Mouse (Mus musculus) kidney, embryonic 15.5 days (tissue): ENCODE results near the gene Cyp27a1. TPM values are rescaled to one million over a fixed set of nuclear protein-coding genes. Genes with fewer than 3 reads are reported as not detected.

Experiments used
- ATAC-seq: fragments of 200-750 bp; cut with Nextera tagmentation; replicated peaks from 2 replicates; pipeline ENCODE4 v1.8.0; 2017; ENCODE audit warnings: moderate TSS enrichment; ENCODE audit not compliant: low FRiP score
- H3K27ac ChIP-seq: fragments of 300-500 bp; sonication (generic); 2 replicates; pipeline ENCODE4 v1.5.1; 2015; ENCODE audit warnings: mild to moderate bottlenecking, inconsistent platforms
- H3K27me3 ChIP-seq: fragments of 300-500 bp; sonication (generic); 2 replicates; pipeline ENCODE4 v1.6.1; 2015; ENCODE audit warnings: inconsistent platforms
- H3K36me3 ChIP-seq: fragments of 300-500 bp; sonication (generic); 2 replicates; pipeline ENCODE4 v1.6.1; 2015; ENCODE audit warnings: inconsistent platforms
- H3K4me1 ChIP-seq: fragments of 300-500 bp; sonication (generic); 2 replicates; pipeline ENCODE4 v1.6.1; 2015; ENCODE audit warnings: inconsistent platforms
- H3K4me2 ChIP-seq: fragments of 300-500 bp; sonication (generic); 2 replicates; pipeline ENCODE4 v1.6.1; 2015; ENCODE audit warnings: moderate library complexity, mild to moderate bottlenecking, inconsistent platforms
- H3K4me3 ChIP-seq: fragments of 300-500 bp; sonication (generic); replicated peaks from 2 replicates; pipeline ENCODE4 v1.5.1; 2015; ENCODE audit warnings: mild to moderate bottlenecking, inconsistent platforms
- H3K9ac ChIP-seq: fragments of 300-500 bp; sonication (generic); 2 replicates; pipeline ENCODE4 v1.6.1; 2015; ENCODE audit warnings: mild to moderate bottlenecking, inconsistent platforms
- H3K9me3 ChIP-seq: fragments of 300-500 bp; sonication (generic); replicated peaks from 2 replicates; pipeline ENCODE4 v1.6.1; 2016; ENCODE audit warnings: inconsistent platforms
- WGBS: fragments of 180-500 bp; shearing (Covaris S2); methylation state at CpG from one replicate; pipeline ENCODE4 v1.1.7; 2015; ENCODE audit warnings: mixed read lengths; 5-methylcytosine and 5-hydroxymethylcytosine counted together
- polyA plus RNA-seq: library from polyadenylated mRNA; unstranded; fragments of >200 nt; fragmentation: Nextera tagmentation; extraction: Ambion mirVana; gene quantifications from 2 replicates; pipeline ENCODE4 v1.2.1, GENCODE M21; 2015

The Cyp27a1 gene
- polyA plus RNA-seq, 1 experiment from 2014 or later: 7.2 TPM

DNA sequence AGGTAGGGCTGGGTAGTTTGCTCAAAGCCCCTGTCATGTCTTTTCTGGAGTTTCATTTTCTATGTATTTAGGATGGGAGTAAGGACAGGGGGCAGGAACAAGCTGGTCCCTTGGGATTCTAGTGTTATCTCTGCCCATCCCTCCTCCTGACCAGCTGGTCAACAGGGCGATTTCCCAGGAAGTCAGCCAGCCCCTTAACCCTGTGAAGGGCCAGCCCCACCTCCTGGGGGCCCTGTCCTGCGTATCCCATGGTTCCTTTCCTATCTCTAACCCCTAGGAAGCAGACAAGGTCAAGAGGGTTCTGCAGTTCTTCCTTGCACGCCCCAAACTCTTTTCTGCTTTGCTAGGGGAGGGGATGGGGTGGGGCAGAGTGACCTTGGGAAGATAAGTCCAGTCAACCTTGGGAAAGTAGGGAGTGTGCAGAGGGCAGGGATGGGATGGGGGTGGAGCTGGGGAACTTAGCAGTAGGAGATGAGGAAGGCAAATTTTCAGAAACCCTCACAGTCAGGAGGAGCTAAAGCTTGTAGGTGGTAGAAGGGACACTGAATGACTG, 65.6 kb downstream of the Cyp27a1 start:
- no peaks in the 10 kb centered on the region for H3K9me3 ChIP-seq
- no peak overlapping the region for H3K4me3 ChIP-seq
- H3K36me3 ChIP-seq: no peaks in the 10 kb centered on the region
- WGBS: 32% methylated on average over 3 of the region's 3 CpGs
- no peak for ATAC-seq
- H3K4me2 ChIP-seq: no peak overlapping the region
- H3K27ac ChIP-seq: no peak overlapping the region
- H3K27me3 ChIP-seq: peaks cover 92% of the 10 kb centered on the region
- H3K9ac ChIP-seq: no peak overlapping the region
- H3K4me1 ChIP-seq: peaks cover 32% of the 10 kb centered on the region

DNA sequence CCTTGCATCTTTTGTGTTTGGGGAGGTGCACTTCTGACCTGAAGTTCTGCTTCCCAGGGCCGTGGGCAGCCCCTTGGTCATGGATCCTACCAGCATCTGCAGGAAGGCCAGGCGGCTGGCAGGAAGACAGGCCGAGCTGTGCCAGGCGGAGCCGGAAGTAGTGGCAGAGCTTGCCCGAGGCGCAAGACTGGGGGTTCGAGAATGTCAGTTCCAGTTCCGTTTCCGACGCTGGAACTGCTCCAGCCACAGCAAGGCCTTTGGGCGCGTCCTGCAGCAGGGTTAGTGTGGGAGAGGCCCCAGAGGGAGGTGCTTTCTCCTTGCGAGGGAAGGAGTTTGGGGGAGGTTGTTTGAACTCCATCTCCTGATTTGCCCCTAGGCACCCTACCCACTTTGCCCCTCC, 68.7 kb downstream of the Cyp27a1 start:
- Histone ChIP-seq H3K4me2 (peak overlapping the region; percentile 22; the same call in 1 of the 2 replicates), H3K36me3 (no peaks in the 10 kb centered on the region), H3K27ac (no peak overlapping the region), H3K27me3 (peaks cover 90% of the 10 kb centered on the region), H3K9ac (no peak overlapping the region), H3K9me3 (no peaks in the 10 kb centered on the region), H3K4me1 (peaks cover 25% of the 10 kb centered on the region), H3K4me3 (no peak overlapping the region)
- no peak for ATAC-seq
- WGBS: 21% methylated on average over 14 of the region's 14 CpGs

DNA sequence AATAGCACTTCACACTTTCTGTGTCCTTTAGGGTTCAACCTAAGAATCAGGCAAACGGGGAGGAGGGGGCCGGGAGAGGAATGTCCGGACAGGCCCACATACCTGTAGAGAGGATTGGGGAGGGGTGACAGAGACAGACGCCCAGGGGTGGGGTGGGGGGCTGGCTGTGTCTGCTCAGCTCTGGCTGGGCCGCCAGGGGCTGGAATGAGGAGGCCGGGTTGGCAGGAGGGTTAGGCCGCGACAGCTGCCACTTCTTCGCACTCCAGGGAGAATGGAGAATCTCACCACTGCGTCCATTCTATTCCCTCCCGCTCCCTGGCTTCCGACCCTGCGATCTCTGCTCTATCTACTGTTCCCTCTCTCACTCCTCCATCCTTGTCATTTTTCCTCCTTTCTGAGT, 70.2 kb downstream of the Cyp27a1 start:
- ATAC-seq: 0 out of 2 replicates have a peak, but pooled peaks have one; percentile 16
- peaks cover 28% of the 10 kb centered on the region for H3K4me1 ChIP-seq
- H3K4me3 ChIP-seq: peak overlapping the region; percentile 50
- no peak overlapping the region for H3K27ac ChIP-seq
- H3K27me3 ChIP-seq: peaks cover 93% of the 10 kb centered on the region
- WGBS: 4% methylated on average over 13 of the region's 13 CpGs
- peak overlapping the region; percentile 88 for H3K4me2 ChIP-seq
- H3K9me3 ChIP-seq: no peaks in the 10 kb centered on the region
- no peak overlapping the region for H3K9ac ChIP-seq
- H3K36me3 ChIP-seq: no peaks in the 10 kb centered on the region

- H3K9ac ChIP-seq: 0 out of 2 replicates have a peak overlapping the region, but pooled peaks have one; percentile 2
- peak overlapping the region; percentile 88 for H3K4me2 ChIP-seq
- 2% methylated on average over 67 of the region's 67 CpGs for WGBS
- H3K4me3 ChIP-seq: peak overlapping the region; percentile 50
- peaks cover 93% of the 10 kb centered on the region for H3K27me3 ChIP-seq
- no peaks in the 10 kb centered on the region for H3K9me3 ChIP-seq
- ATAC-seq: no peak
- H3K4me1 ChIP-seq: peaks cover 32% of the 10 kb centered on the region
- H3K36me3 ChIP-seq: no peaks in the 10 kb centered on the region
- H3K27ac ChIP-seq: no peak overlapping the region
These were observed 70.8 kb downstream of the Cyp27a1 start for GRCm38 (mm10) chr1:74784041-74784759.

Other genes with a start within 250 kb of the Cyp27a1 start
- 71.9 and 72.3 TPM in 2 replicates for gene Cnot9, start 207.5 kb upstream of the Cyp27a1 start, polyA plus RNA-seq
- gene Plcd4, start 170.7 kb upstream of the Cyp27a1 start, polyA plus RNA-seq: 0.53 and 1.3 TPM in 2 replicates
- gene Usp37, start 169.3 kb upstream of the Cyp27a1 start, polyA plus RNA-seq: 33.2 and 34.3 TPM in 2 replicates
- 7.5 and 8.4 TPM in 2 replicates for gene Zfp142, start 125.3 kb upstream of the Cyp27a1 start, polyA plus RNA-seq
- 15.7 and 17.8 TPM in 2 replicates for gene Bcs1l, start 125.3 kb upstream of the Cyp27a1 start, polyA plus RNA-seq
- gene Rnf25, start 112.2 kb upstream of the Cyp27a1 start, polyA plus RNA-seq: 40.7 and 43.4 TPM in 2 replicates
- 7.6 and 8.8 TPM in 2 replicates for gene Stk36, start 112.1 kb upstream of the Cyp27a1 start, polyA plus RNA-seq
- gene Ttll4, start 51.8 kb upstream of the Cyp27a1 start, polyA plus RNA-seq: 17.4 and 19.5 TPM in 2 replicates
- gene Prkag3, start 35.6 kb downstream of the Cyp27a1 start, polyA plus RNA-seq: 0.44 and 0.73 TPM in 2 replicates
- 2.0 and 2.3 TPM in 2 replicates for gene Wnt6, start 58.3 kb downstream of the Cyp27a1 start, polyA plus RNA-seq
- gene Wnt10a, start 77.9 kb downstream of the Cyp27a1 start, polyA plus RNA-seq: 0.43 and 0.89 TPM in 2 replicates
- 0.05 TPM in 1 of 2 replicates, not detected in the other for gene Cdk5r2, start 141.4 kb downstream of the Cyp27a1 start, polyA plus RNA-seq
- 0.53 and 0.67 TPM in 2 replicates for gene Fev, start 171.8 kb downstream of the Cyp27a1 start, polyA plus RNA-seq
- not detected in 2 replicates for gene Cryba2, start 179.6 kb downstream of the Cyp27a1 start, polyA plus RNA-seq
- 0.03 TPM in 1 of 2 replicates, not detected in the other for gene Cfap65, start 222.0 kb downstream of the Cyp27a1 start, polyA plus RNA-seq
- gene Ihh, start 238.1 kb downstream of the Cyp27a1 start, polyA plus RNA-seq: 2.2 and 2.9 TPM in 2 replicates